Mouse (Mus musculus) spleen, adult 2 months (tissue): ENCODE measurements around the gene Zfp638.

Experiments used
- CTCF ChIP-seq: fragments of 200-500 bp; IDR thresholded peaks from 2 replicates; pipeline ENCODE4 v1.5.1; 2011; ENCODE audit warnings: mild to moderate bottlenecking, inconsistent platforms; ENCODE audit not compliant: insufficient read depth, insufficient read length, insufficient replicate concordance; ENCODE audit errors: extremely low read depth
- POLR2A ChIP-seq: fragments of 200-500 bp; IDR thresholded peaks from 2 replicates; pipeline ENCODE4 v1.6.1; 2011; ENCODE audit warnings: low read depth, low read length, inconsistent platforms

DNA sequence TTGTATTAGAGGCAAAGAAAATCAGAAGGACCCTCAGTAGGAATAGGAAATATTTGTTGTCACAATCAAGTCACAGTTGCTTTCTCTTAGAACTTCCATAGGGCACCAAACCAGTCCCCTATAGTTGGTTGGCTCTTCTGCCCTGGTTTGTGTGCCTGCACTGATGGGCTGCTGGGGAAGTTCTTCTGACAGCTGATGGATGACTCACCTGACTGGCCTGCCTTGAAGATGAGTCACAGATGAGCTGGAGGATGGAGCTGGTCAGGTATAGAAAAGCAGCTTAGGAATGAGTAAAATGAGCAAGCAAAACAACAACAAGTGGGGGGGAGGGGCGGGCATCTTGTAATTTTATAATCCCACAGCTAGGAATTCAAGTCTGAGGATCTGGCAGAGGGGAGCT is 135.8 kb downstream of the Zfp638 start:
- TF ChIP-seq POLR2A = no peak
- no peak for TF ChIP-seq CTCF
